Mouse (Mus musculus) testis, adult 2 months (tissue): ENCODE results near the gene Gm14308.
"Not testable (repeated sequence)": the region's sequence is repeated elsewhere in the genome, so short reads cannot be mapped to it uniquely, and the experiment has no call there.

Experiments used
- CTCF ChIP-seq: fragments of 200-500 bp; IDR thresholded peaks from 2 replicates; pipeline ENCODE4 v1.5.1; 2012; ENCODE audit warnings: low read depth, mild to moderate bottlenecking, inconsistent platforms, low read length, moderate library complexity; ENCODE audit not compliant: control insufficient read depth, insufficient read depth, insufficient replicate concordance
- POLR2A ChIP-seq: fragments of 200-500 bp; IDR thresholded peaks from 2 replicates; pipeline ENCODE4 v1.6.1; 2012; ENCODE audit warnings: low read depth, mild to moderate bottlenecking, inconsistent platforms, low read length, moderate library complexity; ENCODE audit not compliant: control insufficient read depth

- TF ChIP-seq POLR2A, CTCF: not testable (repeated sequence)
These were observed 34.1 kb upstream of the Gm14308 start, which contains the start of gene Zfp973 for GRCm38 (mm10) chr2:176670222-176670621.
